Mouse (Mus musculus) embryonic facial prominence, embryonic 13.5 days (tissue): Measurements from ENCODE around the gene Polr2m. TPM values are rescaled to one million over a fixed set of nuclear protein-coding genes. Genes with fewer than 3 reads are reported as not detected.
"Not testable (repeated sequence)": the region's sequence is repeated elsewhere in the genome, so short reads cannot be mapped to it uniquely, and the experiment has no call there.

Source experiments
- ATAC-seq: fragments of 200-750 bp; cut with Nextera tagmentation; 2 replicates; pipeline ENCODE4 v1.8.0; 2017; ENCODE audit warnings: low read depth; ENCODE audit not compliant: insufficient number of reproducible peaks, insufficient read depth, low FRiP score, low TSS enrichment
- H3K27ac ChIP-seq: fragments of 300-500 bp; sonication (generic); 2 replicates; pipeline ENCODE4 v1.5.1; 2015; ENCODE audit warnings: moderate library complexity, mild to moderate bottlenecking, inconsistent platforms
- H3K27me3 ChIP-seq: fragments of 300-500 bp; sonication (generic); 2 replicates; pipeline ENCODE4 v1.6.1; 2015; ENCODE audit warnings: mild to moderate bottlenecking, inconsistent platforms
- H3K36me3 ChIP-seq: fragments of 300-500 bp; sonication (generic); 2 replicates; pipeline ENCODE4 v1.6.1; 2015; ENCODE audit warnings: mild to moderate bottlenecking, inconsistent platforms
- H3K4me1 ChIP-seq: fragments of 300-500 bp; sonication (generic); 2 replicates; pipeline ENCODE4 v1.6.1; 2015; ENCODE audit warnings: inconsistent platforms
- H3K4me2 ChIP-seq: fragments of 300-500 bp; sonication (generic); 2 replicates; pipeline ENCODE4 v1.6.1; 2015; ENCODE audit warnings: moderate library complexity, mild to moderate bottlenecking, inconsistent platforms
- H3K4me3 ChIP-seq: fragments of 300-500 bp; sonication (generic); 2 replicates; pipeline ENCODE4 v1.5.1; 2015; ENCODE audit warnings: mild to moderate bottlenecking, inconsistent platforms
- H3K9ac ChIP-seq: fragments of 300-500 bp; sonication (generic); 2 replicates; pipeline ENCODE4 v1.6.1; 2015; ENCODE audit warnings: mild to moderate bottlenecking, inconsistent platforms
- H3K9me3 ChIP-seq: fragments of 300-500 bp; sonication (generic); 2 replicates; pipeline ENCODE4 v1.6.1; 2016; ENCODE audit warnings: inconsistent platforms
- WGBS: fragments of 180-500 bp; shearing (Covaris S2); methylation state at CpG from one replicate; pipeline ENCODE4 v1.1.7; 2015; ENCODE audit warnings: mixed read lengths; 5-methylcytosine and 5-hydroxymethylcytosine counted together
- polyA plus RNA-seq: library from polyadenylated mRNA; unstranded; fragments of >200 nt; fragmentation: Nextera tagmentation; extraction: Ambion mirVana; gene quantifications from 2 replicates; pipeline ENCODE4 v1.2.1, GENCODE M21; 2015

Polr2m gene
- polyA plus RNA-seq, 1 experiment from 2014 or later = 471 TPM

GRCm38 (mm10) chr9:71493771-71494170 lies 8.0 kb upstream of the Polr2m start:
- Histone ChIP-seq H3K27ac (no peak overlapping the region), H3K36me3 (no peaks in the 10 kb centered on the region), H3K9me3 (no peaks in the 10 kb centered on the region), H3K27me3 (no peaks in the 10 kb centered on the region), H3K4me1 (peaks cover 17% of the 10 kb centered on the region), H3K4me2 (no peak overlapping the region), H3K9ac (no peak overlapping the region), H3K4me3 (no peak overlapping the region)
- no peak for ATAC-seq
- WGBS = 68% methylated on average over 5 of the region's 5 CpGs

GRCm38 (mm10) chr9:71492296-71493025 lies 6.7 kb upstream of the Polr2m start:
- H3K4me1 ChIP-seq = peaks cover 12% of the 10 kb centered on the region
- H3K4me3 ChIP-seq = no peak overlapping the region
- H3K27me3 ChIP-seq = no peaks in the 10 kb centered on the region
- no peaks in the 10 kb centered on the region for H3K36me3 ChIP-seq
- ATAC-seq = no peak; the same call in 1 of the 2 replicates
- no peak overlapping the region for H3K4me2 ChIP-seq
- 73% methylated on average over 15 of the region's 15 CpGs for WGBS
- no peaks in the 10 kb centered on the region for H3K9me3 ChIP-seq
- H3K9ac ChIP-seq = 0 out of 2 replicates have a peak overlapping the region, but pooled peaks have one; percentile 16
- H3K27ac ChIP-seq = no peak overlapping the region

- Histone ChIP-seq H3K4me3 (no peak overlapping the region), H3K4me1 (peaks cover 12% of the 10 kb centered on the region), H3K27me3 (no peaks in the 10 kb centered on the region), H3K4me2 (no peak overlapping the region), H3K27ac (no peak overlapping the region), H3K9ac (no peak overlapping the region), H3K36me3 (no peaks in the 10 kb centered on the region), H3K9me3 (no peaks in the 10 kb centered on the region)
- WGBS = 53% methylated on average over 3 of the region's 3 CpGs
- ATAC-seq = no peak
Measured at GRCm38 (mm10) chr9:71490076-71490475, 4.3 kb upstream of the Polr2m start.

- Histone ChIP-seq H3K36me3 (peaks cover 25% of the 10 kb centered on the region), H3K9me3 (no peaks in the 10 kb centered on the region), H3K9ac (peak overlapping the region; percentile 100), H3K27me3 (no peaks in the 10 kb centered on the region), H3K4me1 (peaks cover 14% of the 10 kb centered on the region), H3K27ac (peak overlapping the region; percentile 95), H3K4me3 (peak overlapping the region; percentile 97), H3K4me2 (peak overlapping the region; percentile 81)
- ATAC-seq = no peak
- 44% methylated on average over 7 of the region's 7 CpGs for WGBS
Measured at GRCm38 (mm10) chr9:71486127-71486526, 392 bp upstream of the Polr2m start.

- no peaks in the 10 kb centered on the region for H3K27me3 ChIP-seq
- peak overlapping the region; percentile 97 for H3K4me3 ChIP-seq
- H3K27ac ChIP-seq = peak overlapping the region; percentile 95
- peak overlapping the region; percentile 81 for H3K4me2 ChIP-seq
- H3K36me3 ChIP-seq = peaks cover 36% of the 10 kb centered on the region
- H3K9ac ChIP-seq = peak overlapping the region; percentile 100
- WGBS = under 1% methylated on average over 14 of the region's 14 CpGs
- no peaks in the 10 kb centered on the region for H3K9me3 ChIP-seq
- no peak for ATAC-seq
- H3K4me1 ChIP-seq = peaks cover 14% of the 10 kb centered on the region
Measured at GRCm38 (mm10) chr9:71484871-71485474, 762 bp downstream of the Polr2m start.

- H3K9me3 ChIP-seq, ATAC-seq, H3K9ac ChIP-seq, H3K27me3 ChIP-seq, H3K27ac ChIP-seq: not testable (repeated sequence)
- 87% methylated on average over 7 of the region's 7 CpGs for WGBS
- Histone ChIP-seq H3K4me2 (peak overlapping the region; percentile 81), H3K4me1 (peaks cover 14% of the 10 kb centered on the region), H3K4me3 (peak overlapping the region; percentile 97), H3K36me3 (peaks cover 47% of the 10 kb centered on the region)
Measured at GRCm38 (mm10) chr9:71483872-71484271, 1.9 kb downstream of the Polr2m start.

GRCm38 (mm10) chr9:71480305-71480704 lies 5.4 kb downstream of the Polr2m start:
- Histone ChIP-seq H3K27me3 (no peaks in the 10 kb centered on the region), H3K36me3 (peaks cover 79% of the 10 kb centered on the region), H3K9me3 (no peaks in the 10 kb centered on the region), H3K9ac (no peak overlapping the region), H3K27ac (no peak overlapping the region), H3K4me1 (peaks cover 12% of the 10 kb centered on the region), H3K4me2 (no peak overlapping the region), H3K4me3 (no peak overlapping the region)
- 91% methylated on average over 2 of the region's 2 CpGs for WGBS
- ATAC-seq = no peak

GRCm38 (mm10) chr9:71479413-71479812 lies 6.3 kb downstream of the Polr2m start:
- no peaks in the 10 kb centered on the region for H3K9me3 ChIP-seq
- no peak overlapping the region for H3K4me3 ChIP-seq
- WGBS = 94% methylated on average over 9 of the region's 9 CpGs
- no peak overlapping the region for H3K27ac ChIP-seq
- peaks cover 87% of the 10 kb centered on the region for H3K36me3 ChIP-seq
- peaks cover 10% of the 10 kb centered on the region for H3K4me1 ChIP-seq
- no peak overlapping the region for H3K4me2 ChIP-seq
- no peak for ATAC-seq
- H3K27me3 ChIP-seq = no peaks in the 10 kb centered on the region
- no peak overlapping the region for H3K9ac ChIP-seq

GRCm38 (mm10) chr9:71478596-71478995 lies 7.1 kb downstream of the Polr2m start:
- Histone ChIP-seq H3K27me3 (no peaks in the 10 kb centered on the region), H3K9me3 (no peaks in the 10 kb centered on the region), H3K4me3 (no peak overlapping the region), H3K27ac (no peak overlapping the region), H3K36me3 (peaks cover 91% of the 10 kb centered on the region), H3K4me1 (peaks cover 6% of the 10 kb centered on the region), H3K9ac (no peak overlapping the region), H3K4me2 (no peak overlapping the region)
- no peak for ATAC-seq
- WGBS = 92% methylated on average over 7 of the region's 7 CpGs

GRCm38 (mm10) chr9:71476601-71477000 lies 9.1 kb downstream of the Polr2m start:
- WGBS = 92% methylated on average over 3 of the region's 3 CpGs
- H3K9me3 ChIP-seq = no peaks in the 10 kb centered on the region
- no peak overlapping the region for H3K4me2 ChIP-seq
- H3K4me3 ChIP-seq = no peak overlapping the region
- H3K9ac ChIP-seq = no peak overlapping the region
- H3K4me1 ChIP-seq = no peaks in the 10 kb centered on the region
- H3K36me3 ChIP-seq = peaks cover 75% of the 10 kb centered on the region
- no peak for ATAC-seq
- no peak overlapping the region for H3K27ac ChIP-seq
- H3K27me3 ChIP-seq = no peaks in the 10 kb centered on the region

- Histone ChIP-seq H3K9me3 (no peaks in the 10 kb centered on the region), H3K4me2 (no peak overlapping the region), H3K4me1 (no peaks in the 10 kb centered on the region), H3K27me3 (no peaks in the 10 kb centered on the region), H3K4me3 (no peak overlapping the region), H3K9ac (no peak overlapping the region), H3K27ac (no peak overlapping the region), H3K36me3 (peaks cover 64% of the 10 kb centered on the region)
- WGBS = 91% methylated on average over 4 of the region's 4 CpGs
- ATAC-seq = no peak
Measured at GRCm38 (mm10) chr9:71475536-71475935, 10.2 kb downstream of the Polr2m start.

GRCm38 (mm10) chr9:71467434-71467833 lies 18.3 kb downstream of the Polr2m start:
- 58% methylated on average over 4 of the region's 4 CpGs for WGBS
- peaks cover 4% of the 10 kb centered on the region; the same call in 1 of the 2 replicates for H3K4me1 ChIP-seq
- H3K9me3 ChIP-seq = no peaks in the 10 kb centered on the region
- H3K4me3 ChIP-seq = no peak overlapping the region
- no peak overlapping the region for H3K9ac ChIP-seq
- H3K27ac ChIP-seq = peak overlapping the region; percentile 12; the same call in 1 of the 2 replicates
- H3K36me3 ChIP-seq = no peaks in the 10 kb centered on the region
- ATAC-seq = no peak
- H3K4me2 ChIP-seq = no peak overlapping the region
- H3K27me3 ChIP-seq = no peaks in the 10 kb centered on the region
